Mouse (Mus musculus): ENCODE measurements around the gene Npcd. TPM values are rescaled to one million over a fixed set of nuclear protein-coding genes. Genes with fewer than 3 reads are reported as not detected.

Gene Npcd
- polyA plus RNA-seq, 2 experiments: 0.99 to 1.7 TPM

- no peak overlapping the region for H3K27ac ChIP-seq (replicated peaks; ENCODE audit: low read depth, low read length)
- H3K4me2 ChIP-seq (replicated peaks; ENCODE audit: low read depth, low read length, severe bottlenecking): no peak overlapping the region
- no peaks in the 10 kb centered on the region for H3K27me3 ChIP-seq (ENCODE audit: control insufficient read depth, insufficient read depth, low read length)
- H3K9me3 ChIP-seq (ENCODE audit: control insufficient read depth, low read length): no peaks in the 10 kb centered on the region
- no peaks in the 10 kb centered on the region for H3K36me3 ChIP-seq (ENCODE audit: control insufficient read depth, insufficient read depth, low read length)
- 86% methylated on average over 9 of the region's 9 CpGs for WGBS
- no peak overlapping the region for H3K4me3 ChIP-seq (replicated peaks; ENCODE audit: low read length)
- ATAC-seq (ENCODE audit: low FRiP score, low read depth) (no peak), DNase-seq (ENCODE audit: low spot score) (no peak)
- no peak for TF ChIP-seq POLR2A (IDR thresholded peaks at IDR 0.05; ENCODE audit: borderline replicate concordance, extremely low read depth, insufficient read depth, insufficient read length)
- H3K4me1 ChIP-seq (ENCODE audit: control insufficient read depth, insufficient read depth, low read length): no peaks in the 10 kb centered on the region
- H3K9ac ChIP-seq (ENCODE audit: low read depth, low read length, severe bottlenecking): no peak overlapping the region
Observed at GRCm38 (mm10) chr15:79859821-79860220, 25.8 kb upstream of the Npcd start.

GRCm38 (mm10) chr15:79858979-79859378, 24.9 kb upstream of the Npcd start:
- ATAC-seq (ENCODE audit: low FRiP score, low read depth) (no peak), DNase-seq (ENCODE audit: low spot score) (no peak)
- Histone ChIP-seq H3K9me3 (ENCODE audit: control insufficient read depth, low read length) (no peaks in the 10 kb centered on the region), H3K4me1 (ENCODE audit: control insufficient read depth, insufficient read depth, low read length) (no peaks in the 10 kb centered on the region), H3K4me3 (replicated peaks; ENCODE audit: low read length) (no peak overlapping the region), H3K9ac (ENCODE audit: low read depth, low read length, severe bottlenecking) (no peak overlapping the region), H3K4me2 (replicated peaks; ENCODE audit: low read depth, low read length, severe bottlenecking) (no peak overlapping the region), H3K27me3 (ENCODE audit: control insufficient read depth, insufficient read depth, low read length) (no peaks in the 10 kb centered on the region), H3K36me3 (ENCODE audit: control insufficient read depth, insufficient read depth, low read length) (no peaks in the 10 kb centered on the region), H3K27ac (replicated peaks; ENCODE audit: low read depth, low read length) (no peak overlapping the region)
- no peak for TF ChIP-seq POLR2A (IDR thresholded peaks at IDR 0.05; ENCODE audit: borderline replicate concordance, extremely low read depth, insufficient read depth, insufficient read length)
- 82% methylated on average over 5 of the region's 5 CpGs for WGBS

GRCm38 (mm10) chr15:79850143-79850542, 16.1 kb upstream of the Npcd start:
- WGBS: 96% methylated on average over 2 of the region's 2 CpGs
- Histone ChIP-seq H3K27me3 (ENCODE audit: control insufficient read depth, insufficient read depth, low read length) (no peaks in the 10 kb centered on the region), H3K9ac (ENCODE audit: low read depth, low read length, severe bottlenecking) (no peak overlapping the region), H3K4me3 (replicated peaks; ENCODE audit: low read length) (no peak overlapping the region), H3K4me2 (replicated peaks; ENCODE audit: low read depth, low read length, severe bottlenecking) (no peak overlapping the region), H3K9me3 (ENCODE audit: control insufficient read depth, low read length) (no peaks in the 10 kb centered on the region), H3K4me1 (ENCODE audit: control insufficient read depth, insufficient read depth, low read length) (peaks cover 9% of the 10 kb centered on the region), H3K36me3 (ENCODE audit: control insufficient read depth, insufficient read depth, low read length) (no peaks in the 10 kb centered on the region), H3K27ac (replicated peaks; ENCODE audit: low read depth, low read length) (no peak overlapping the region)
- no peak for TF ChIP-seq POLR2A (IDR thresholded peaks at IDR 0.05; ENCODE audit: borderline replicate concordance, extremely low read depth, insufficient read depth, insufficient read length)
- ATAC-seq (ENCODE audit: low FRiP score, low read depth) (no peak), DNase-seq (ENCODE audit: low spot score) (no peak)

GRCm38 (mm10) chr15:79847100-79847499, 13.1 kb upstream of the Npcd start:
- no peak for TF ChIP-seq POLR2A (IDR thresholded peaks at IDR 0.05; ENCODE audit: borderline replicate concordance, extremely low read depth, insufficient read depth, insufficient read length)
- Histone ChIP-seq H3K9me3 (ENCODE audit: control insufficient read depth, low read length) (no peaks in the 10 kb centered on the region), H3K27me3 (ENCODE audit: control insufficient read depth, insufficient read depth, low read length) (no peaks in the 10 kb centered on the region), H3K4me3 (replicated peaks; ENCODE audit: low read length) (no peak overlapping the region), H3K4me2 (replicated peaks; ENCODE audit: low read depth, low read length, severe bottlenecking) (no peak overlapping the region), H3K9ac (ENCODE audit: low read depth, low read length, severe bottlenecking) (no peak overlapping the region), H3K4me1 (ENCODE audit: control insufficient read depth, insufficient read depth, low read length) (peaks cover 9% of the 10 kb centered on the region), H3K27ac (replicated peaks; ENCODE audit: low read depth, low read length) (peak overlapping the region; percentile 62), H3K36me3 (ENCODE audit: control insufficient read depth, insufficient read depth, low read length) (no peaks in the 10 kb centered on the region)
- whole genome bisulfite sequencing: 29% methylated on average over 5 of the region's 5 CpGs
- DNase-seq (ENCODE audit: low spot score) (peak; percentile 74), ATAC-seq (ENCODE audit: low FRiP score, low read depth) (peak; percentile 84)

- no peak overlapping the region for H3K4me3 ChIP-seq (replicated peaks; ENCODE audit: low read length)
- H3K36me3 ChIP-seq (ENCODE audit: control insufficient read depth, insufficient read depth, low read length): no peaks in the 10 kb centered on the region
- DNase-seq (ENCODE audit: low spot score) (no peak), ATAC-seq (ENCODE audit: low FRiP score, low read depth) (no peak)
- no peak overlapping the region for H3K4me2 ChIP-seq (replicated peaks; ENCODE audit: low read depth, low read length, severe bottlenecking)
- TF ChIP-seq POLR2A (IDR thresholded peaks at IDR 0.05; ENCODE audit: borderline replicate concordance, extremely low read depth, insufficient read depth, insufficient read length): no peak
- 50% methylated on average over 4 of the region's 4 CpGs for WGBS
- no peak overlapping the region for H3K9ac ChIP-seq (ENCODE audit: low read depth, low read length, severe bottlenecking)
- peaks cover 9% of the 10 kb centered on the region for H3K4me1 ChIP-seq (ENCODE audit: control insufficient read depth, insufficient read depth, low read length)
- no peaks in the 10 kb centered on the region for H3K9me3 ChIP-seq (ENCODE audit: control insufficient read depth, low read length)
- no peaks in the 10 kb centered on the region for H3K27me3 ChIP-seq (ENCODE audit: control insufficient read depth, insufficient read depth, low read length)
- no peak overlapping the region for H3K27ac ChIP-seq (replicated peaks; ENCODE audit: low read depth, low read length)
Observed at GRCm38 (mm10) chr15:79845986-79846385, 11.9 kb upstream of the Npcd start.

- H3K4me2 ChIP-seq (replicated peaks; ENCODE audit: low read depth, low read length, severe bottlenecking): no peak overlapping the region
- no peak overlapping the region for H3K27ac ChIP-seq (replicated peaks; ENCODE audit: low read depth, low read length)
- peaks cover 9% of the 10 kb centered on the region for H3K4me1 ChIP-seq (ENCODE audit: control insufficient read depth, insufficient read depth, low read length)
- no peaks in the 10 kb centered on the region for H3K9me3 ChIP-seq (ENCODE audit: control insufficient read depth, low read length)
- ATAC-seq (ENCODE audit: low FRiP score, low read depth) (no peak), DNase-seq (ENCODE audit: low spot score) (no peak)
- no peak for TF ChIP-seq POLR2A (IDR thresholded peaks at IDR 0.05; ENCODE audit: borderline replicate concordance, extremely low read depth, insufficient read depth, insufficient read length)
- 87% methylated on average over 3 of the region's 3 CpGs for WGBS
- no peak overlapping the region for H3K4me3 ChIP-seq (replicated peaks; ENCODE audit: low read length)
- no peaks in the 10 kb centered on the region for H3K27me3 ChIP-seq (ENCODE audit: control insufficient read depth, insufficient read depth, low read length)
- H3K36me3 ChIP-seq (ENCODE audit: control insufficient read depth, insufficient read depth, low read length): no peaks in the 10 kb centered on the region
- no peak overlapping the region for H3K9ac ChIP-seq (ENCODE audit: low read depth, low read length, severe bottlenecking)
Observed at GRCm38 (mm10) chr15:79842985-79843384, 8.9 kb upstream of the Npcd start.
